Mouse (Mus musculus) right cerebral cortex, postnatal 14 days (tissue): ENCODE results near the gene Hoxb3.
A peak's percentile ranks its signal among the peaks of the same experiment; 100 is the strongest.

ENCODE experiments used
- DNase-seq: peaks from one replicate; pipeline ENCODE4 v3.0.0; 2022

Gene Hoxb3

DNA sequence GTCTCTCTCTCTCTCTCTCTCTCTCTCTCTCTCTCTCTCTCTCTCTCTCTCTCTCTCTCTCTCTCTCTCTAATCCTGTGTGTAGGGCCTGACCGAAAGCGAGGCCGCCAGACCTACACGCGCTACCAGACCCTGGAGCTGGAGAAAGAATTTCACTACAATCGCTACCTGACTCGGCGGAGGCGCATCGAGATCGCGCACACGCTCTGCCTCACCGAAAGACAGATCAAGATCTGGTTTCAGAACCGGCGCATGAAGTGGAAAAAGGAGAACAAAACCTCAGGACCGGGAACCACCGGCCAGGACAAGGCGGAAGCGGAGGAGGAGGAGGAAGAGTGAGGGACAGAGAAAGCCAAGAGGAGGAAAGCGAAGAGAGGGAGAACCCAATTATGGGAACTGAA is 33.8 kb upstream of the Hoxb3 start:
- DNase-seq, result no peak

- DNase-seq, result no peak
Observed at GRCm38 (mm10) chr11:96289837-96290236, 33.3 kb upstream of the Hoxb3 start.

- DNase-seq, result no peak
Observed at GRCm38 (mm10) chr11:96290705-96291355, 32.3 kb upstream of the Hoxb3 start.

GRCm38 (mm10) chr11:96291681-96292564 is 31.2 kb upstream of the Hoxb3 start, which contains the start of gene Hoxb6:
TSS of gene Hoxb6 (plus strand) at chr11:96292476.
- DNase-seq, result no peak

DNA sequence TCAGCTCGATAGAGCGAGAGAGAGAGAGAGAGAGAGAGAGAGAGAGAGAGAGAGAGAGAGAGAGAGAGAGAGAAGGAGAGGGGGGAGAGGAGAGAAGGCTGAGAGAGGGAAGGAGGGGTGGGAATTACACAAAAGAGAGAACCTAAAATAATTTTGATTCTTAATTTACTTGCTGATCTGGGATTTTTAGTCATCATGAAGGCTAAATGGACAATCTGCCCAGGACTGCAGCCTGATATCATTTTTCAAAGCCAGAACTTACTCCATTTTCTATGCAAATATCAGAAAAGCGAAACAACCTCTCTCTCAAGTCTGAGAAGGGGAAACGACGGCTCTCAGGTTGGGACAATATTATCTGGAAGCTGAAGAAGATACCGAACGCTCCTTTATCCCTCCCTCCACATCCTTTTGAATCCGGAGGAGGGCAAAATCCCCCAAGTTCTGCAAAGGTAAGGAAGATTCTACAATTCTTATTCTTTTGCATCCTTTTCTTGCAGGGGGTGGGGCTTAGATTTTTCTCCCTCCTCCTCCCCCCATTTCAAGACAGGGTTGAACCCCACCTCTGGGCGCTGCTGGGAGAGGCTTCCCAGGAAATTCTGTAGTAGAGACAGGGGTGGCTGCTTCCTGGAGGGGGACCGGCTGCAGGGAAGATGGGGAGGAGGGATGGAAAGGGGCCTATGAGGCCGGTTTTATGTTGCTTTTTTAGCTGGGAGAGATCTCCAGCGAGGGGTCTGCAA is 30.4 kb upstream of the Hoxb3 start:
- no peak for DNase-seq

GRCm38 (mm10) chr11:96293302-96293921 is 29.7 kb upstream of the Hoxb3 start:
- DNase-seq, result no peak

- peak; percentile 50 for DNase-seq
Observed at GRCm38 (mm10) chr11:96294245-96295091, 28.7 kb upstream of the Hoxb3 start.

DNA sequence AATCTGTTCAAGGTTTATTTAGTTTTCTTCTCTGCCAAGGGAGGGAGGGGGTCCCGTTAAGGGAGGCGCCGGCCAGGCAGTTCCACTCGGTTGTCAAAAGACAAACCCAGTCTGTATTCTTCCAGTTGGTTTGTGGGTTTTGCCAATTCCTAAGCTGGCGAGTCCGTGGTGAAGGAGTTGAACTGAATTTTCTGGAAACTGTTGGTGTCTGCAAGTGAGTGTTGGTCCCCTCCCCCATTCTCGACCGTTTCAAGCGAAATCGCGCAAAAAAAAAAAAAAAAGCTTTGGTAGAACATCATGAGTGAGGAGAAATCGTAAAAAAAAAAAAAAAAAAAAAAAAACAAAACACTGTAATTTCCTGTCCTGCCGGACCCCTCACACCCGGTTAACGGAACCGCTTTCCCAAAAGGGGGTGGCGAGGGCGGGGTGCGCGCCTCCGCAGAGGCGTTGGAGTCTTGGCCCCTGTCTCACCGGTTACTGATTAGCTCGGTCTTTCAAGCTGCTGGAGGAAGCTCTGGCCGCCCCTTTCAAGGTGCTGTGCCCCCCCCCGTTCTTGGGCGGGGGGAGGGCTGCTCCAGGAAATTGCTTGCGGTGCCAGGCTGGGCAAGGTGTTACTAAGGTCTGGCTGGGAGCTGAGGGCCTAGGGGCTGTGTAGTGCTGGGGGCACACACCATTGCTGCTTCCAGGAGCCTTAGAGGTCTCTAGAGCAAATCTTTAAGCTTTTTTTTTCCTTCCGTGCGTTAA is 27.9 kb upstream of the Hoxb3 start:
- no peak for DNase-seq

GRCm38 (mm10) chr11:96296997-96297396 is 26.1 kb upstream of the Hoxb3 start:
- DNase-seq, result no peak

DNA sequence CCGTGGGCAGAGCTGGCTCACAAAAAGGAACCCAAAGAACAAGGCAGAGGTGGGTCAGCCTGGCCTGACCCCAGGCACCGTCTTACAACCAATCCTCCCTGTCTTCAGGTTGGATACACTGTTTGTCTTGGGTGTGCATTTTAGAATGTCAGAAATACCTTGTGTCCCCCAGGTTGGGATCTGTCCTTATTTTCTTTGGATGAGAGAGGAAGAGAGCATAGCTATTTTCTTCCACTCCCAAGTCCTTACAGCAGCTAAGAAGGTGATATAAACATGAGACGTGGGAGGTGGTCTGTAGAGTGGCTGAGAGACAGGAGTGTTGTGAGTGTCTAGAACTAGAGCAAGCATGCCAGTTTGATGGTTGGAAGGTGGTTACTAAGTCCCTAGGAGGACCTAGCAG is 25.7 kb upstream of the Hoxb3 start:
- DNase-seq, result no peak

GRCm38 (mm10) chr11:96297968-96298635 is 25.0 kb upstream of the Hoxb3 start:
- DNase-seq, result no peak

DNA sequence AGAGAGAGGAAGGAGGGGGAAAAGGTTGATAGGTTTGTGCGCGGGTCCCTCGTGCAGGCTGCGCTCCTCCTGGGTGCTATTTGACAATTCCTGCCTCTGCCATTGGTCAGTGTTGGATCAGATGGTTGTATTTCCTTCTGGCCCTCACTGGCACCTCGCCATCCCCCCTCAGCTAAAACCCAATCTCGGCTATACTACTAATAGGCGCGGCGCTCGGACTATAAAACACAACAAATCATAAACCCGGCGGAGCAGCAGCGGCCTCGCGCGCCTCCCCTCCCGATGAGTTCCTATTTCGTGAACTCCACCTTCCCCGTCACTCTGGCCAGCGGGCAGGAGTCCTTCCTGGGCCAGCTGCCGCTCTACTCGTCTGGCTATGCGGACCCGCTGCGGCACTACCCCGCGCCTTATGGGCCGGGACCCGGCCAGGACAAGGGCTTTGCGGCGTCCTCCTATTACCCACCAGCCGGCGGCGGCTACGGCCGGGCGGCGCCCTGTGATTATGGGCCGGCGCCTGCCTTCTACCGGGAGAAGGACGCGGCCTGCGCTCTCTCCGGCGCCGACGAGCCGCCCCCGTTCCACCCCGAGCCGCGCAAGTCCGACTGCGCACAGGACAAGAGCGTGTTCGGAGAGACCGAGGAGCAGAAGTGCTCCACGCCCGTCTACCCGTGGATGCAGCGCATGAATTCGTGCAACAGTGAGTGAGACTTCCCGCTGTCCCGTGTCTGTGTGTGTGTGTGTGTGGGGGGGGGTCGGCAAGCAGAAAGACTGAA is 24.0 kb upstream of the Hoxb3 start:
- no peak for DNase-seq

GRCm38 (mm10) chr11:96299781-96300180 is 23.3 kb upstream of the Hoxb3 start:
- no peak for DNase-seq

DNA sequence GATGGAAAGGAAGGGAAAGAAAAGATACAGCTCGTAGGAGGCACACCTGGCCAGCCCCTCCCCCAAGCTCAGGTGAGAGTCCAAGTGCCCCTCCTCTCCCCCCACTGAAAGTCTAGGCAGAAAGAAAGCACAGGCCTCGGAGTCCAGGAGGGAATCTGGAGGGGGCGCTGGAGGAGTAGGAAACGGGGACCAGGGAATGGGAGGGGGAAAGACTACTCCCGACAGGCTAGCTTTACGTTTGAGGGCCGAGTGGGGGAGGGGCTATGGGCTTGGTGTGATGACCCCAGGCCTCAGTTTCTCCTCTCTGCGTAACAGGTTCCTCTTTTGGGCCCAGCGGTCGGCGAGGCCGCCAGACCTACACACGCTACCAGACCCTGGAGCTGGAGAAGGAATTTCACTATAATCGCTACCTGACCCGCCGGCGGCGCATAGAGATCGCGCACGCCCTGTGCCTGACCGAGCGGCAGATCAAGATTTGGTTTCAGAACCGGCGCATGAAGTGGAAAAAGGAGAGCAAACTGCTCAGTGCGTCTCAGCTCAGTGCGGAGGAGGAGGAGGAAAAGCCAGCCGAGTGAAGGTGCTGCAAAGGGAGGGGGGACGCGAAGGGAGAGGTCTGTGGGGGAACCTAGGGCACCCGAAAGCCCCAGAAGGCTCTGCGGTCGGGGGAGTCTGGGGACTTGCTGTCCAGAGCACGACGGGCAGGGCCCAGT is 22.6 kb upstream of the Hoxb3 start:
- no peak for DNase-seq

- no peak for DNase-seq
Observed at GRCm38 (mm10) chr11:96301064-96301431, 22.1 kb upstream of the Hoxb3 start.

DNA sequence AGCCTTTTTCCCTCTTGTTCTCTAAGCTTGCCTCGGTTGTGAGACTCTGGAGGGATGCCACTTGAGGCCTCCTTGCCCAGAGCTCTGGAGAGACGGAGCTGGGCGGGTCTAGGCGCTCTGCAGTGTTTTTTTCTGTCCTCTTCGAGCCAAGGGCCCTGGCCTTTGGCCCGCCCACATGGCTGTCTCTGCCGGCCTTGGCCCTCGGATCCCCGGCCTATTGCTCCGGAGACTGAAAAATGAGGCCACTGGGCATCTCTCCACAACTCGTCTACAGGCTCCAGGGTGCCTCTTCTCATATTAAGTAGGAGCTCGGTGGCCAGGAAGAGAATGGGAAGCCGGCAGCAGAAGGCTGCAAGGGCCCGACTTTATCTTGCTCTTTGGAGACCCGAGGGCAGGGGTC is 21.3 kb upstream of the Hoxb3 start:
- no peak for DNase-seq

DNA sequence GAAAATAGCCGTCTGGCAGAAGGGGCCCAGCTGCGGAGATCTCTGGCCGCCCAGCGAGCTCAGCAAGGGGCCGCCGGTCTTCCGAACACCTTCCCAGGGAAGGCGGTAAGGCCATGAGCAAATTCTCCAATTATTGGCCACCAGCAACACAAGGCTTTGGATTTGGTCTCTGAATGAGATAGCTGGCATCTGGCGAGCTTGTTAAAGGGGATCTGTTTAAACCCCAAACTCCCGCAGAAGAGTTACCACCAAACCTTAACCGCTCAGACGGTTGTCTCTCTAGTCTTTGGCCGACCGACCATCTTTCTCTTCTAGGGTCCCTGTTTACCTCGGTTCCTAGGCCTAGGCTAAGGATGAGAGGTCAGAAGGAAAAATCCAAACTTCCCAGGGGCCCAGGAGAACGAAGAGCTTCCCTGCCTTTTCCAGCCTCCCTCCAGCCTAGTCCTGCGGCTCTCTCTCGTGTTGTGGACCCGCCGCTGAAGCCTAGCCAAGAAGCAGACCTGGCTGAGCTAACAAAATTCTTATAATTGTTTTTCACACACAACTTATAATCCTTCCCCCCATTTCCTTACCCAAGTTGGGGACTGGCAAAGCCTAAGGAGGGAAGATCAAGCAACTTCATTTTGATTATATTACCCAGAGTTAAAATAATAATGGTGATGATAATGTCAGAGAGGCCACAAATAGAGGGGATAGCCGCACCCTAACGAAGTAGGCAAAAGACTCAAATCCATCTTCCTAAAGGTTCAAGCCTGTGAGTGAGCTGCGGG is 20.6 kb upstream of the Hoxb3 start:
- DNase-seq, result no peak
